Mouse (Mus musculus): Measurements from ENCODE around the gene AL731706.1. TPM values are rescaled to one million over a fixed set of nuclear protein-coding genes. Genes with fewer than 3 reads are reported as not detected.

AL731706.1 gene
- polyA plus RNA-seq, 1 experiment = 13.4 TPM

GRCm38 (mm10) chr2:136919433-136919832, 28.2 kb upstream of the AL731706.1 start:
- H3K36me3 ChIP-seq (ENCODE audit: control insufficient read depth, insufficient read depth, low read length, poor library complexity, severe bottlenecking) = no peaks in the 10 kb centered on the region
- TF ChIP-seq CTCF (IDR thresholded peaks at IDR 0.05; ENCODE audit: low read depth, low read length) (no peak), POLR2A (IDR thresholded peaks at IDR 0.05; ENCODE audit: insufficient read depth, low read length) (no peak), EP300 (IDR thresholded peaks at IDR 0.05; ENCODE audit: insufficient read depth, low read depth, low read length) (no peak)
- H3K27me3 ChIP-seq (ENCODE audit: control insufficient read depth, insufficient read depth, low read length, poor library complexity, severe bottlenecking) = no peaks in the 10 kb centered on the region
- no peak overlapping the region for H3K27ac ChIP-seq (ENCODE audit: insufficient read depth, low read length)
- no peak overlapping the region for H3K4me3 ChIP-seq (ENCODE audit: low read depth, low read length)
- H3K4me1 ChIP-seq (ENCODE audit: control insufficient read depth, insufficient read depth, low read length) = no peaks in the 10 kb centered on the region
- no peak overlapping the region for H3K9ac ChIP-seq (ENCODE audit: low read depth, poor library complexity, severe bottlenecking)
- H3K9me3 ChIP-seq (replicated peaks; ENCODE audit: control insufficient read depth, insufficient read depth, low read length, poor library complexity, severe bottlenecking) = no peaks in the 10 kb centered on the region

- Histone ChIP-seq H3K36me3 (ENCODE audit: control insufficient read depth, insufficient read depth, low read length, poor library complexity, severe bottlenecking) (no peaks in the 10 kb centered on the region), H3K4me3 (ENCODE audit: low read depth, low read length) (no peak overlapping the region), H3K9me3 (replicated peaks; ENCODE audit: control insufficient read depth, insufficient read depth, low read length, poor library complexity, severe bottlenecking) (no peaks in the 10 kb centered on the region), H3K27me3 (ENCODE audit: control insufficient read depth, insufficient read depth, low read length, poor library complexity, severe bottlenecking) (no peaks in the 10 kb centered on the region), H3K4me1 (ENCODE audit: control insufficient read depth, insufficient read depth, low read length) (no peaks in the 10 kb centered on the region), H3K27ac (ENCODE audit: insufficient read depth, low read length) (no peak overlapping the region), H3K9ac (ENCODE audit: low read depth, poor library complexity, severe bottlenecking) (no peak overlapping the region)
- TF ChIP-seq POLR2A (IDR thresholded peaks at IDR 0.05; ENCODE audit: insufficient read depth, low read length) = no peak
- no peak for TF ChIP-seq EP300 (IDR thresholded peaks at IDR 0.05; ENCODE audit: insufficient read depth, low read depth, low read length)
- no peak for TF ChIP-seq CTCF (IDR thresholded peaks at IDR 0.05; ENCODE audit: low read depth, low read length)
Observed at GRCm38 (mm10) chr2:136914334-136914902, 23.2 kb upstream of the AL731706.1 start.

- H3K4me1 ChIP-seq (ENCODE audit: control insufficient read depth, insufficient read depth, low read length) = no peaks in the 10 kb centered on the region
- TF ChIP-seq CTCF (IDR thresholded peaks at IDR 0.05; ENCODE audit: low read depth, low read length) = no peak
- TF ChIP-seq EP300 (IDR thresholded peaks at IDR 0.05; ENCODE audit: insufficient read depth, low read depth, low read length) = no peak
- TF ChIP-seq POLR2A (IDR thresholded peaks at IDR 0.05; ENCODE audit: insufficient read depth, low read length) = no peak
- H3K36me3 ChIP-seq (ENCODE audit: control insufficient read depth, insufficient read depth, low read length, poor library complexity, severe bottlenecking) = no peaks in the 10 kb centered on the region
- no peak overlapping the region for H3K4me3 ChIP-seq (ENCODE audit: low read depth, low read length)
- H3K27ac ChIP-seq (ENCODE audit: insufficient read depth, low read length) = no peak overlapping the region
- no peak overlapping the region for H3K9ac ChIP-seq (ENCODE audit: low read depth, poor library complexity, severe bottlenecking)
- no peaks in the 10 kb centered on the region for H3K9me3 ChIP-seq (replicated peaks; ENCODE audit: control insufficient read depth, insufficient read depth, low read length, poor library complexity, severe bottlenecking)
- no peaks in the 10 kb centered on the region for H3K27me3 ChIP-seq (ENCODE audit: control insufficient read depth, insufficient read depth, low read length, poor library complexity, severe bottlenecking)
Observed at GRCm38 (mm10) chr2:136913021-136913420, 21.8 kb upstream of the AL731706.1 start.

- H3K27ac ChIP-seq (ENCODE audit: insufficient read depth, low read length) = no peak overlapping the region
- no peak overlapping the region for H3K4me3 ChIP-seq (ENCODE audit: low read depth, low read length)
- no peaks in the 10 kb centered on the region for H3K4me1 ChIP-seq (ENCODE audit: control insufficient read depth, insufficient read depth, low read length)
- no peaks in the 10 kb centered on the region for H3K27me3 ChIP-seq (ENCODE audit: control insufficient read depth, insufficient read depth, low read length, poor library complexity, severe bottlenecking)
- no peaks in the 10 kb centered on the region for H3K36me3 ChIP-seq (ENCODE audit: control insufficient read depth, insufficient read depth, low read length, poor library complexity, severe bottlenecking)
- no peak overlapping the region for H3K9ac ChIP-seq (ENCODE audit: low read depth, poor library complexity, severe bottlenecking)
- no peaks in the 10 kb centered on the region for H3K9me3 ChIP-seq (replicated peaks; ENCODE audit: control insufficient read depth, insufficient read depth, low read length, poor library complexity, severe bottlenecking)
- TF ChIP-seq CTCF (IDR thresholded peaks at IDR 0.05; ENCODE audit: low read depth, low read length) (no peak), POLR2A (IDR thresholded peaks at IDR 0.05; ENCODE audit: insufficient read depth, low read length) (no peak), EP300 (IDR thresholded peaks at IDR 0.05; ENCODE audit: insufficient read depth, low read depth, low read length) (no peak)
Observed at GRCm38 (mm10) chr2:136911958-136912411, 20.8 kb upstream of the AL731706.1 start.

GRCm38 (mm10) chr2:136909298-136909697, 18.1 kb upstream of the AL731706.1 start:
- TF ChIP-seq EP300 (IDR thresholded peaks at IDR 0.05; ENCODE audit: insufficient read depth, low read depth, low read length) = no peak
- TF ChIP-seq POLR2A (IDR thresholded peaks at IDR 0.05; ENCODE audit: insufficient read depth, low read length) = no peak
- TF ChIP-seq CTCF (IDR thresholded peaks at IDR 0.05; ENCODE audit: low read depth, low read length) = no peak
- no peaks in the 10 kb centered on the region for H3K9me3 ChIP-seq (replicated peaks; ENCODE audit: control insufficient read depth, insufficient read depth, low read length, poor library complexity, severe bottlenecking)

GRCm38 (mm10) chr2:136908596-136908995, 17.4 kb upstream of the AL731706.1 start:
- no peak for TF ChIP-seq POLR2A (IDR thresholded peaks at IDR 0.05; ENCODE audit: insufficient read depth, low read length)
- TF ChIP-seq EP300 (IDR thresholded peaks at IDR 0.05; ENCODE audit: insufficient read depth, low read depth, low read length) = no peak
- TF ChIP-seq CTCF (IDR thresholded peaks at IDR 0.05; ENCODE audit: low read depth, low read length) = no peak
- no peaks in the 10 kb centered on the region for H3K9me3 ChIP-seq (replicated peaks; ENCODE audit: control insufficient read depth, insufficient read depth, low read length, poor library complexity, severe bottlenecking)
- H3K27me3 ChIP-seq (ENCODE audit: control insufficient read depth, insufficient read depth, low read length, poor library complexity, severe bottlenecking) = no peaks in the 10 kb centered on the region
- no peaks in the 10 kb centered on the region for H3K36me3 ChIP-seq (ENCODE audit: control insufficient read depth, insufficient read depth, low read length, poor library complexity, severe bottlenecking)
- no peaks in the 10 kb centered on the region for H3K4me1 ChIP-seq (ENCODE audit: control insufficient read depth, insufficient read depth, low read length)
- H3K4me3 ChIP-seq (ENCODE audit: low read depth, low read length) = no peak overlapping the region
- no peak overlapping the region for H3K27ac ChIP-seq (ENCODE audit: insufficient read depth, low read length)
- H3K9ac ChIP-seq (ENCODE audit: low read depth, poor library complexity, severe bottlenecking) = no peak overlapping the region

More at GRCm38 (mm10) chr2:136909298-136909697, 18.1 kb upstream of the AL731706.1 start:
- Histone ChIP-seq H3K27me3 (ENCODE audit: control insufficient read depth, insufficient read depth, low read length, poor library complexity, severe bottlenecking) (no peaks in the 10 kb centered on the region), H3K36me3 (ENCODE audit: control insufficient read depth, insufficient read depth, low read length, poor library complexity, severe bottlenecking) (no peaks in the 10 kb centered on the region), H3K9ac (ENCODE audit: low read depth, poor library complexity, severe bottlenecking) (no peak overlapping the region), H3K4me3 (ENCODE audit: low read depth, low read length) (no peak overlapping the region), H3K4me1 (ENCODE audit: control insufficient read depth, insufficient read depth, low read length) (no peaks in the 10 kb centered on the region), H3K27ac (ENCODE audit: insufficient read depth, low read length) (no peak overlapping the region)
